Mouse (Mus musculus): ENCODE data around the gene Zswim7. TPM values are rescaled to one million over a fixed set of nuclear protein-coding genes. Genes with fewer than 3 reads are reported as not detected.
"Not testable (repeated sequence)": the region's sequence is repeated elsewhere in the genome, so short reads cannot be mapped to it uniquely, and the experiment has no call there.

Gene Zswim7
- total and polyA plus RNA-seq, 3 experiments: 17.1 to 22.7 (median 17.6) TPM

DNA sequence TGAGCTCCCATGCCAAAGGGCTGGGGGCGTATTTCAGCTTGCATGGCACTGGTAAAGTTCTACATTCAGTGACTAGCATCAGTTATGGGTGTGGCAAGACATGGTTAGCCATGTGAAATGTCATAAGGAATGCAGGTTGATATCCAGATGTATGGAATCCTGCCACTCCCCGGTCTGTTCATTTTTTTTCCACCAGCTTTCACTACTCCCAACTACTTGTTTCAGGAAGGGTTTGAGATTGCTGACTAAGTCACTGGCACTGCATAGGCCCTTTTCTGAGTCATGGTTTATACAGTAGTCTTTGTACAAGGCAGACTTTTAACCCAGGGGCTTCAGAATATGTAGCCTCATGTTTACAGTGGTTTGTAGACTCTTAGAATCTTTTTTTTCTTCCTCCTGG lies 28.1 kb upstream of the Zswim7 start:
- Histone ChIP-seq H3K36me3 (ENCODE audit: control insufficient read depth, insufficient read depth, low read length) (peaks cover 11% of the 10 kb centered on the region), H3K4me3 (no peak overlapping the region), H3K27me3 (ENCODE audit: control insufficient read depth, insufficient read depth, low read length) (no peaks in the 10 kb centered on the region), H3K4me1 (ENCODE audit: control insufficient read depth, insufficient read depth, low read length) (no peaks in the 10 kb centered on the region; the same call in 1 of the 2 replicates), H3K27ac (no peak overlapping the region), H3K9ac (ENCODE audit: low read depth, low read length) (no peak overlapping the region), H3K79me2 (replicated peaks; ENCODE audit: control insufficient read depth, insufficient read depth, low read length) (no peaks in the 10 kb centered on the region)
- DNase-seq: no peak
- intact Hi-C loops (cut with DNase I): no loop called here
- 91% methylated on average over 2 of the region's 2 CpGs for WGBS
- TF ChIP-seq POLR2A (IDR thresholded peaks at IDR 0.05; ENCODE audit: insufficient read depth, low read depth, low read length) (no peak), CTCF (IDR thresholded peaks at IDR 0.05) (no peak), EP300 (IDR thresholded peaks at IDR 0.05; ENCODE audit: insufficient read depth, low read depth, low read length) (no peak)

DNA sequence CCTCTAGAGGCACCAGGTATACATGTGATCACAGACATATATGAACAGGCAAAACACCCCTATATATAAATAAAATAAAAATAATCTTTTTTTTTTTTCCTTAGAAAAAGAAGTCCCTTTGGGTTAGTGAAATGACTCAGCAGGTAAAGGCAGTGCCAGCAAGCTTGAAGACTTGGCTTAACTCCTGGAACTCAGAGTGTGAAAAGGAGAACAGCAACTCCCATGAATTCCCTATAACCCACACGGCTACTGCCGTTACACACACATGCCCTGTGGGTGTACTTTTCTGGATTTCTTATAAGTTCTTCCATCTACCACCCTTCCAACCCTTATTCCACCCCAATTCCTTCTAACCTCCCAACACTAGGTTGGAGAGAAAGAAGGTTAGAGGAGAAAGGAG lies 24.7 kb upstream of the Zswim7 start:
- TF ChIP-seq CTCF (IDR thresholded peaks at IDR 0.05): no peak
- no peak for TF ChIP-seq EP300 (IDR thresholded peaks at IDR 0.05; ENCODE audit: insufficient read depth, low read depth, low read length)
- no peak for TF ChIP-seq POLR2A (IDR thresholded peaks at IDR 0.05; ENCODE audit: insufficient read depth, low read depth, low read length)
- H3K36me3 ChIP-seq (ENCODE audit: control insufficient read depth, insufficient read depth, low read length): peaks cover 10% of the 10 kb centered on the region
- DNase-seq: no peak
- intact Hi-C loops (cut with DNase I): no loop called here
- H3K4me1 ChIP-seq (ENCODE audit: control insufficient read depth, insufficient read depth, low read length): no peaks in the 10 kb centered on the region; the same call in 1 of the 2 replicates
- WGBS: 62% methylated on average over 2 of the region's 2 CpGs
- no peak overlapping the region for H3K9ac ChIP-seq (ENCODE audit: low read depth, low read length)
- H3K4me3 ChIP-seq: no peak overlapping the region
- H3K27me3 ChIP-seq (ENCODE audit: control insufficient read depth, insufficient read depth, low read length): no peaks in the 10 kb centered on the region
- no peak overlapping the region for H3K27ac ChIP-seq
- no peaks in the 10 kb centered on the region for H3K79me2 ChIP-seq (replicated peaks; ENCODE audit: control insufficient read depth, insufficient read depth, low read length)

DNA sequence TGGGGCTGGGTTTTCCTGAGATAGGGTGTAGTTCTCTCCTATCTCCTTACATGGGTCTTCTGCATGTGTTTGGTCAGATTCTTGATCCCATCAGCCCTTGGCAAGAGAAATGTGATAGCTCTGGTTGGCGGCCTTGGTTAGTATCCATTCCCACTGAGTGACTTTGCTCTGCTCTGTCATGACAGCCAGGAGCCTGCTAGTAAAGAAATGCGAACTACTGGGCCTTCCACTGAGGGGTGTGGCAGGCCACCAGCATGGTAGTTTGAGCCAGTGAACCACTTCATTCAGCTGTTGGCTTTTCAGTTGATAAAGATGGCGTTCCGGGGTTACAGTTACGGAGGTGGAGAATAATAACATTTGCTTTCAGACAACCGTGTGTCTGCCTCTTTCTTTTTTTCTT lies 17.7 kb upstream of the Zswim7 start:
- intact Hi-C loops (cut with DNase I): no loop called here
- Histone ChIP-seq H3K4me1 (ENCODE audit: control insufficient read depth, insufficient read depth, low read length) (no peaks in the 10 kb centered on the region), H3K27ac (no peak overlapping the region), H3K36me3 (ENCODE audit: control insufficient read depth, insufficient read depth, low read length) (peaks cover 2% of the 10 kb centered on the region; the same call in 1 of the 2 replicates), H3K9ac (ENCODE audit: low read depth, low read length) (no peak overlapping the region), H3K27me3 (ENCODE audit: control insufficient read depth, insufficient read depth, low read length) (no peaks in the 10 kb centered on the region), H3K79me2 (replicated peaks; ENCODE audit: control insufficient read depth, insufficient read depth, low read length) (no peaks in the 10 kb centered on the region), H3K4me3 (no peak overlapping the region)
- WGBS: 86% methylated on average over 6 of the region's 6 CpGs
- TF ChIP-seq EP300 (IDR thresholded peaks at IDR 0.05; ENCODE audit: insufficient read depth, low read depth, low read length): no peak
- TF ChIP-seq POLR2A (IDR thresholded peaks at IDR 0.05; ENCODE audit: insufficient read depth, low read depth, low read length): no peak
- TF ChIP-seq CTCF (IDR thresholded peaks at IDR 0.05): no peak
- no peak for DNase-seq

DNA sequence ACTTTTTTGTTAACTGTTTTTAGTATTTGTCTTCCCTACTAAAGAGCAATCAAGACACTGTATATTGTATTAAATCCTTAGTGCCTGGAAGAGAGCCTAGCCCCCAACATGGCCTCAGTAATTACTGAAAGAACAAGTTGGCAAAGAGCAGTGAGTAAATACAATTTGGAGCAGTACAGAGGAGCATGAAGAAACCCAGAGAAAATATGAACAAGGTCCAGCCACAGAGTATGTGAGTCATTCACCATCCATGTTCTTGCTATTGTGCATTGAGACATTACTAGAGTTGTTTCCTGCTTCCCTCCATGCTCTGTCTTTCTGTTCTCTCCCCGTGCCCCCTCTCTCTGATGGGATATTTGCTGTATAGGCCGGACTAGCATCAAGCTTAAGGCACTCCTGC lies 12.9 kb upstream of the Zswim7 start:
- H3K9ac ChIP-seq (ENCODE audit: low read depth, low read length): no peak overlapping the region
- TF ChIP-seq POLR2A (IDR thresholded peaks at IDR 0.05; ENCODE audit: insufficient read depth, low read depth, low read length): no peak
- TF ChIP-seq EP300 (IDR thresholded peaks at IDR 0.05; ENCODE audit: insufficient read depth, low read depth, low read length): no peak
- TF ChIP-seq CTCF (IDR thresholded peaks at IDR 0.05): no peak
- no peak overlapping the region for H3K4me3 ChIP-seq
- no peak for DNase-seq
- no peaks in the 10 kb centered on the region for H3K27me3 ChIP-seq (ENCODE audit: control insufficient read depth, insufficient read depth, low read length)
- no peaks in the 10 kb centered on the region for H3K36me3 ChIP-seq (ENCODE audit: control insufficient read depth, insufficient read depth, low read length)
- no peaks in the 10 kb centered on the region for H3K4me1 ChIP-seq (ENCODE audit: control insufficient read depth, insufficient read depth, low read length)
- no peaks in the 10 kb centered on the region for H3K79me2 ChIP-seq (replicated peaks; ENCODE audit: control insufficient read depth, insufficient read depth, low read length)
- no peak overlapping the region for H3K27ac ChIP-seq
- intact Hi-C loops (cut with DNase I): no loop called here
- 90% methylated on average over 2 of the region's 2 CpGs for WGBS

DNA sequence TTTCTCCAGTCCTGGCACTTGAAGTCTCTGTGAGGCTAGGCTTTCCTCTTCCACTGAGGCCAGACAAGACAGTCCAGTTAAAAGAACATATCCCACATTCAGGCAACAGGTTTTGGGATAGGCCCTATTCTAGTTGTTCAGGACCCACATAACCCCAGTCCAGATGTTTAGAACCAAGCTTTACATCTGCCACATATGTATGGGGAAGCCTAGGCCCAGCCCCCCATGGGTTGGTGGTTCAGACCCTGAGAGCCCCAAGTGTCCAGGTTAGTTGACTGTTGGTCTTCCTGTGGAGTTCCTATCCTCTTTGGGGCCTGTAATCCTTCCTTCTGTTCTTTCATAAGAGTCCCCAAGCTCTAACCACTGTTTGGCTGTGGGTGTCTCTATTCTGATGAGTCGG lies 6.5 kb upstream of the Zswim7 start:
- H3K4me3 ChIP-seq: no peak overlapping the region
- 100% methylated on average over 1 of the region's 1 CpGs for WGBS
- no peak overlapping the region for H3K9ac ChIP-seq (ENCODE audit: low read depth, low read length)
- no peaks in the 10 kb centered on the region for H3K27me3 ChIP-seq (ENCODE audit: control insufficient read depth, insufficient read depth, low read length)
- no peaks in the 10 kb centered on the region for H3K4me1 ChIP-seq (ENCODE audit: control insufficient read depth, insufficient read depth, low read length)
- no peak for DNase-seq
- H3K27ac ChIP-seq: no peak overlapping the region
- no peaks in the 10 kb centered on the region for H3K79me2 ChIP-seq (replicated peaks; ENCODE audit: control insufficient read depth, insufficient read depth, low read length)
- H3K36me3 ChIP-seq (ENCODE audit: control insufficient read depth, insufficient read depth, low read length): no peaks in the 10 kb centered on the region; the same call in 1 of the 2 replicates
- intact Hi-C loops (cut with DNase I): no loop called here
- TF ChIP-seq CTCF (IDR thresholded peaks at IDR 0.05): no peak
- no peak for TF ChIP-seq POLR2A (IDR thresholded peaks at IDR 0.05; ENCODE audit: insufficient read depth, low read depth, low read length)
- no peak for TF ChIP-seq EP300 (IDR thresholded peaks at IDR 0.05; ENCODE audit: insufficient read depth, low read depth, low read length)

DNA sequence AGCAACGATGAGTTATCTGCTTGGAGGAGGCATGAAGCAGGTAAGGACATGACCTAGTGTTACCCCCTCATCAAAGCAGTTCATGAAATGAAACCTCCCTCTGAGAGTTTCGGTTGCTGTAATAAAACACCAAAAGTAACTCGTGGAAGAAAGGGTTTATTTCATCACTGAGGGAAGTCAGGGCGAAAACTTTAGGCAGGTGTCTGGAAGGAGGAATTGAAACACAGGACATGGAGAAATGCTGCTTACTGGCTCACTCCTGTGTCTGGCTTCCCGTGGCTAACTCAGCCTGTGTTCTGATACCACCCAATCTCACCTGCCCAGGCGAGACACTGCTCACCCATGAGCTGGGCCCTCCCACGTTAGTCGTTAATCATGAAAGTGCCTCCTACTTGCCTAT lies 3.8 kb upstream of the Zswim7 start:
- no peaks in the 10 kb centered on the region for H3K4me1 ChIP-seq (ENCODE audit: control insufficient read depth, insufficient read depth, low read length)
- intact Hi-C loops (cut with DNase I): no loop called here
- H3K27ac ChIP-seq: no peak overlapping the region
- no peak overlapping the region for H3K4me3 ChIP-seq
- H3K9ac ChIP-seq (ENCODE audit: low read depth, low read length): no peak overlapping the region
- peaks cover 3% of the 10 kb centered on the region for H3K36me3 ChIP-seq (ENCODE audit: control insufficient read depth, insufficient read depth, low read length)
- WGBS: 91% methylated on average over 8 of the region's 8 CpGs
- no peak for TF ChIP-seq CTCF (IDR thresholded peaks at IDR 0.05)
- no peak for TF ChIP-seq EP300 (IDR thresholded peaks at IDR 0.05; ENCODE audit: insufficient read depth, low read depth, low read length)
- no peak for TF ChIP-seq POLR2A (IDR thresholded peaks at IDR 0.05; ENCODE audit: insufficient read depth, low read depth, low read length)
- no peak for DNase-seq
- no peaks in the 10 kb centered on the region for H3K79me2 ChIP-seq (replicated peaks; ENCODE audit: control insufficient read depth, insufficient read depth, low read length)
- no peaks in the 10 kb centered on the region for H3K27me3 ChIP-seq (ENCODE audit: control insufficient read depth, insufficient read depth, low read length)

DNA sequence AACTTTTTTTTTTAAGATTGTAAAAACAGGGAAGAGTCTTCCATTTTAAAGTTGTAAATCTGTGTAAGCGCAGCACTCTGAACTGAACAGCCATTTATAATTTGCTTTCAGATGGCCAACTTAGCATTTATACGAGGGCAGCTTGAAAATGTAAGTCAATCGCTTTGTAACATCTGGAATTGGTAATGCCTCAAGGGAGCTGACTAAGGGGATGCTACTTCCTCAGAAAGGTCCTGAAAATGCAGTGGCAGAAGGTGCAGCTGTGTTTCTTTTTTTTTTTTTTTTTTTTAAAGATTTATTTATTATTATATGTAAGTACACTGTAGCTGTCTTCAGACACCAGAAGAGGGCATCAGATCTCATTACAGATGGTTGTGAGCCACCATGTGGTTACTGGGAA lies 2.8 kb upstream of the Zswim7 start:
- H3K79me2 ChIP-seq (replicated peaks; ENCODE audit: control insufficient read depth, insufficient read depth, low read length); DNase-seq; H3K9ac ChIP-seq (ENCODE audit: low read depth, low read length); H3K4me3 ChIP-seq; H3K27ac ChIP-seq; H3K4me1 ChIP-seq (ENCODE audit: control insufficient read depth, insufficient read depth, low read length); intact Hi-C loops (cut with DNase I); H3K36me3 ChIP-seq (ENCODE audit: control insufficient read depth, insufficient read depth, low read length); H3K27me3 ChIP-seq (ENCODE audit: control insufficient read depth, insufficient read depth, low read length): not testable (repeated sequence)
- WGBS: 92% methylated on average over 3 of the region's 3 CpGs

All from heart, adult 2 months (tissue).